Mouse (Mus musculus) limb, embryonic 15.5 days (tissue): ENCODE measurements at regions not wholly inside any gene's neighbourhood (a gene's known extent, or its start where the extent isn't known, plus 50 kb on each side); places are given as distances from the start of the nearest gene placed in this dataset.
A peak's percentile ranks its signal among the peaks of the same experiment; 100 is the strongest.

Source experiments
- ATAC-seq: fragments of 200-750 bp; cut with Nextera tagmentation; 2 replicates; pipeline ENCODE4 v1.8.0; 2017; ENCODE audit warnings: low read depth, moderate TSS enrichment; ENCODE audit not compliant: insufficient number of reproducible peaks, low FRiP score, low TSS enrichment
- H3K27ac ChIP-seq: fragments of 300-500 bp; sonication (generic); 2 replicates; pipeline ENCODE4 v1.5.1; 2015; ENCODE audit warnings: moderate library complexity, mild to moderate bottlenecking, inconsistent platforms
- H3K27me3 ChIP-seq: fragments of 300-500 bp; sonication (generic); 2 replicates; pipeline ENCODE4 v1.6.1; 2015; ENCODE audit warnings: inconsistent platforms
- H3K36me3 ChIP-seq: fragments of 300-500 bp; sonication (generic); 2 replicates; pipeline ENCODE4 v1.6.1; 2015; ENCODE audit warnings: inconsistent platforms
- H3K4me1 ChIP-seq: fragments of 300-500 bp; sonication (generic); 2 replicates; pipeline ENCODE4 v1.6.1; 2015; ENCODE audit warnings: inconsistent platforms
- H3K4me2 ChIP-seq: fragments of 300-500 bp; sonication (generic); 2 replicates; pipeline ENCODE4 v1.6.1; 2015; ENCODE audit warnings: mild to moderate bottlenecking, inconsistent platforms
- H3K4me3 ChIP-seq: fragments of 300-500 bp; sonication (generic); 2 replicates; pipeline ENCODE4 v1.5.1; 2015; ENCODE audit warnings: mild to moderate bottlenecking, inconsistent platforms
- H3K9ac ChIP-seq: fragments of 300-500 bp; sonication (generic); 2 replicates; pipeline ENCODE4 v1.6.1; 2015; ENCODE audit warnings: inconsistent platforms
- H3K9me3 ChIP-seq: fragments of 300-500 bp; sonication (generic); 2 replicates; pipeline ENCODE4 v1.6.1; 2016; ENCODE audit warnings: inconsistent platforms
- WGBS: fragments of 180-500 bp; shearing (Covaris S2); methylation state at CpG from one replicate; pipeline ENCODE4 v1.1.7; 2015; 5-methylcytosine and 5-hydroxymethylcytosine counted together

- Histone ChIP-seq H3K4me1 (peaks cover 45% of the 10 kb centered on the region), H3K4me2 (no peak overlapping the region), H3K4me3 (no peak overlapping the region), H3K9ac (no peak overlapping the region), H3K27me3 (no peaks in the 10 kb centered on the region), H3K27ac (no peak overlapping the region), H3K9me3 (no peaks in the 10 kb centered on the region), H3K36me3 (no peaks in the 10 kb centered on the region)
- 75% methylated on average over 14 of the region's 14 CpGs for WGBS
- no peak for ATAC-seq
Measured at GRCm38 (mm10) chr2:166329556-166330340, 174.3 kb upstream of the Sulf2 start.

- H3K4me3 ChIP-seq: no peak overlapping the region
- no peak overlapping the region for H3K27ac ChIP-seq
- no peaks in the 10 kb centered on the region for H3K9me3 ChIP-seq
- no peak overlapping the region for H3K4me2 ChIP-seq
- ATAC-seq: no peak
- no peaks in the 10 kb centered on the region for H3K27me3 ChIP-seq
- no peaks in the 10 kb centered on the region for H3K36me3 ChIP-seq
- 79% methylated on average over 5 of the region's 5 CpGs for WGBS
- no peak overlapping the region for H3K9ac ChIP-seq
- peaks cover 40% of the 10 kb centered on the region for H3K4me1 ChIP-seq
Measured at GRCm38 (mm10) chr2:166326932-166327331, 171.5 kb upstream of the Sulf2 start.

- no peak overlapping the region for H3K4me2 ChIP-seq
- no peaks in the 10 kb centered on the region for H3K36me3 ChIP-seq
- H3K27ac ChIP-seq: peak overlapping the region; percentile 51
- H3K9ac ChIP-seq: no peak overlapping the region
- H3K4me1 ChIP-seq: peaks cover 34% of the 10 kb centered on the region
- H3K27me3 ChIP-seq: no peaks in the 10 kb centered on the region
- WGBS: 31% methylated on average over 3 of the region's 3 CpGs
- H3K4me3 ChIP-seq: no peak overlapping the region
- H3K9me3 ChIP-seq: no peaks in the 10 kb centered on the region
- ATAC-seq: peak; percentile 50; the same call in 1 of the 2 replicates
Measured at GRCm38 (mm10) chr2:166324954-166325353, 169.5 kb upstream of the Sulf2 start.

- Histone ChIP-seq H3K9ac (no peak overlapping the region), H3K4me1 (peaks cover 33% of the 10 kb centered on the region), H3K36me3 (no peaks in the 10 kb centered on the region), H3K9me3 (no peaks in the 10 kb centered on the region), H3K4me3 (no peak overlapping the region), H3K27me3 (no peaks in the 10 kb centered on the region), H3K4me2 (no peak overlapping the region), H3K27ac (peak overlapping the region; percentile 51)
- 34% methylated on average over 10 of the region's 10 CpGs for WGBS
- ATAC-seq: no peak
Measured at GRCm38 (mm10) chr2:166324439-166324838, 169.0 kb upstream of the Sulf2 start.

- Histone ChIP-seq H3K4me3 (no peak overlapping the region), H3K4me2 (no peak overlapping the region), H3K9me3 (no peaks in the 10 kb centered on the region), H3K4me1 (peaks cover 33% of the 10 kb centered on the region), H3K27me3 (no peaks in the 10 kb centered on the region), H3K36me3 (no peaks in the 10 kb centered on the region), H3K27ac (peak overlapping the region; percentile 57), H3K9ac (no peak overlapping the region)
- no peak for ATAC-seq
- 43% methylated on average over 6 of the region's 6 CpGs for WGBS
Measured at GRCm38 (mm10) chr2:166322668-166323043, 167.2 kb upstream of the Sulf2 start.

- Histone ChIP-seq H3K4me3 (no peak overlapping the region), H3K27me3 (no peaks in the 10 kb centered on the region), H3K9me3 (no peaks in the 10 kb centered on the region), H3K4me2 (no peak overlapping the region), H3K9ac (no peak overlapping the region), H3K4me1 (peaks cover 33% of the 10 kb centered on the region), H3K27ac (0 out of 2 replicates have a peak overlapping the region, but pooled peaks have one; percentile 17), H3K36me3 (no peaks in the 10 kb centered on the region)
- ATAC-seq: no peak
- WGBS: 79% methylated on average over 6 of the region's 6 CpGs
Measured at GRCm38 (mm10) chr2:166321992-166322667, 166.7 kb upstream of the Sulf2 start.

GRCm38 (mm10) chr2:166316409-166316916 lies 161.0 kb upstream of the Sulf2 start:
- no peak overlapping the region for H3K9ac ChIP-seq
- no peaks in the 10 kb centered on the region for H3K9me3 ChIP-seq
- no peak overlapping the region for H3K27ac ChIP-seq
- H3K4me2 ChIP-seq: no peak overlapping the region
- ATAC-seq: no peak
- H3K4me1 ChIP-seq: 0 out of 2 replicates have a peak, but pooled peaks cover 6% of the 10 kb centered on the region
- H3K4me3 ChIP-seq: no peak overlapping the region
- 58% methylated on average over 10 of the region's 10 CpGs for WGBS
- no peaks in the 10 kb centered on the region for H3K27me3 ChIP-seq
- no peaks in the 10 kb centered on the region for H3K36me3 ChIP-seq

- no peak for ATAC-seq
- Histone ChIP-seq H3K27me3 (no peaks in the 10 kb centered on the region), H3K27ac (no peak overlapping the region), H3K9ac (no peak overlapping the region), H3K9me3 (no peaks in the 10 kb centered on the region), H3K4me3 (no peak overlapping the region), H3K4me2 (no peak overlapping the region), H3K4me1 (no peaks in the 10 kb centered on the region), H3K36me3 (no peaks in the 10 kb centered on the region)
- 87% methylated on average over 5 of the region's 5 CpGs for WGBS
Measured at GRCm38 (mm10) chr2:166310438-166310837, 155.0 kb upstream of the Sulf2 start.

- H3K9me3 ChIP-seq: no peaks in the 10 kb centered on the region
- H3K9ac ChIP-seq: no peak overlapping the region
- H3K27ac ChIP-seq: no peak overlapping the region
- no peaks in the 10 kb centered on the region for H3K36me3 ChIP-seq
- ATAC-seq: no peak
- no peak overlapping the region for H3K4me2 ChIP-seq
- no peak overlapping the region for H3K4me3 ChIP-seq
- WGBS: 64% methylated on average over 2 of the region's 2 CpGs
- no peaks in the 10 kb centered on the region for H3K27me3 ChIP-seq
- H3K4me1 ChIP-seq: no peaks in the 10 kb centered on the region
Measured at GRCm38 (mm10) chr2:166309882-166310281, 154.4 kb upstream of the Sulf2 start.

- Histone ChIP-seq H3K4me3 (no peak overlapping the region), H3K36me3 (no peaks in the 10 kb centered on the region), H3K4me2 (no peak overlapping the region), H3K9ac (no peak overlapping the region), H3K9me3 (no peaks in the 10 kb centered on the region), H3K27me3 (no peaks in the 10 kb centered on the region), H3K27ac (no peak overlapping the region), H3K4me1 (peaks cover 7% of the 10 kb centered on the region; the same call in 1 of the 2 replicates)
- WGBS: 62% methylated on average over 13 of the region's 13 CpGs
- no peak for ATAC-seq
Measured at GRCm38 (mm10) chr2:166307551-166307950, 152.1 kb upstream of the Sulf2 start.

- Histone ChIP-seq H3K27me3 (no peaks in the 10 kb centered on the region), H3K9me3 (no peaks in the 10 kb centered on the region), H3K4me1 (peaks cover 7% of the 10 kb centered on the region; the same call in 1 of the 2 replicates), H3K9ac (no peak overlapping the region), H3K36me3 (no peaks in the 10 kb centered on the region), H3K27ac (no peak overlapping the region), H3K4me2 (no peak overlapping the region), H3K4me3 (no peak overlapping the region)
- WGBS: 70% methylated on average over 30 of the region's 30 CpGs
- ATAC-seq: no peak
Measured at GRCm38 (mm10) chr2:166305044-166306002, 149.9 kb upstream of the Sulf2 start.
